Mouse (Mus musculus) lung, postnatal 36 days (tissue): ENCODE data around the gene Creb5.

Experiments
- DNase-seq: peaks from one replicate; pipeline ENCODE4 v3.0.0; 2022; ENCODE audit warnings: mixed read lengths

The Creb5 gene

DNA sequence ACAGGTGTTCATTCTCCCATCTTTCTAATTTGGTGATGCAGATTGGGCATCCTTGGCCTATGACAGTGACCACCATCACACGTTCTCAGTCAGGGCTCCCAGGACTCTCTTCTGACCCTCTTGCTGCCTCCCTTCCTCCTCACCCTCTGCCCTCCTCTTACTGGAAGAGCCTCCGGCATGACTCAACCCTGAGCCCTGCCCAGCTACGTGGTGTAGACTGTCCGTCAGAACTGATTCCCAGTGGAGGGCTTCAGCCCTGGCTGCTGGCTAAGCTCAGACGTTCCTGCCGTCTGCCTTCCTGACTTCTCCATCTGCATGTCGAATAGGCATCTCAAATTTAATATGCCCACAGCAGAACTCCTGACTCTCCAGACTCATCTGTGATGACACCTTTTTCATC lies 275.5 kb downstream of the Creb5 start:
- no peak for DNase-seq

DNA sequence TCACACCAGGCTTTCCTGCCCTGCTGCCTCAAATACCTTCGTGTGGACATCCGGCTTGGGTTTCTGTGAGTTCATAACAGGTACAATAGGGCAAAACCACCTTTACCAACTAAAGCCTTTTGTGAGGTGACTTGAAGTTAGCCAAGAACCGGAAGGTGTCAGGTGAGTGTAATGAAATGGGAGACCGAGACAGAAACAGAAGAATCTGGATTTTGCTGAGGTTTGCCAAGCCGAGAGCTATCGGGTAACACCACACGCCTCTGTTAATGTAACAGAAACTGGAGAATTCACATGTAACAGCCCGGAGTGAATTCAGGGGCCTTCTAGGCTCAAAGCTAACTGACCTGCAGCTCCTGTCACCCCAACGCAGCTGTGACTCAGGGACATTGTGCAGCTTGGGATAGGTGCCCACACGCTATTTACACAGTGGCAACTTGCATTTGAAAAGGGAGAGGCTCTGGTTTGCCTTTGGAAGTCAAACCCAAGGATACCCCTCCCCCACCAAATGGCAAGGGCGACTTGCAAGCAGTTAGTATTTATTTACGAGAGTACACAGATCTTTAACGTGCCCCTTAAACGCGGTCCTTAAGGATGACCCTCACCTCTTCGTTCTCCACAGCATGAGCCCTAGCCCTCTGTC lies 276.6 kb downstream of the Creb5 start:
- DNase-seq = peak; percentile 30

GRCm38 (mm10) chr6:53569436-53569835 lies 282.4 kb downstream of the Creb5 start:
- no peak for DNase-seq

GRCm38 (mm10) chr6:53570906-53571305 lies 283.8 kb downstream of the Creb5 start:
- DNase-seq = no peak

GRCm38 (mm10) chr6:53571571-53572122 lies 284.6 kb downstream of the Creb5 start:
- no peak for DNase-seq

- DNase-seq = peak; percentile 31
Observed at GRCm38 (mm10) chr6:53572456-53572855, 285.4 kb downstream of the Creb5 start.

GRCm38 (mm10) chr6:53572979-53573710 lies 286.1 kb downstream of the Creb5 start:
- peak; percentile 96 for DNase-seq

GRCm38 (mm10) chr6:53573711-53574065 lies 286.6 kb downstream of the Creb5 start:
- no peak for DNase-seq

- DNase-seq = no peak
Observed at GRCm38 (mm10) chr6:53574097-53574496, 287.0 kb downstream of the Creb5 start.

- DNase-seq = no peak
Observed at GRCm38 (mm10) chr6:53575191-53575590, 288.1 kb downstream of the Creb5 start.

- no peak for DNase-seq
Observed at GRCm38 (mm10) chr6:53575836-53576235, 288.8 kb downstream of the Creb5 start.

DNA sequence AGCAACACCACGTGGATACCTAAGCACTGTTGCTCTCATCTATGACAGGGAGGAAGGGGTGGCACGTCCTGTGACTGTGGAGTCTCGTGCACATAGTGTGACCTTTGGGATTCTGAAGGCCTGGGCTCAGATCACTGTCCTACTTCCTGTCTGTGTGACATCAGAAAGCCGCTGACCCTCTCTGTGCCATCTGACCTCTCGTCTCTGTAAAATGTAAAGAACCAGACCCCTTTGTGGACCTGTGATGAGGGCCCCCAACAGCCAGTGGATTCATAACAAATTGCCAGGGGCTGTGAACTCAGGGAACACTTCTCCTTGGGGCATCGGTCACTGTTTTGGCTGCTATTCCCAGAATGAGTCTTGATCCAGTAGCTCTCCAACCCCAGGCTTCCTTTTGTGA lies 289.8 kb downstream of the Creb5 start:
- DNase-seq = no peak

GRCm38 (mm10) chr6:53577776-53578175 lies 290.7 kb downstream of the Creb5 start:
- DNase-seq = no peak

DNA sequence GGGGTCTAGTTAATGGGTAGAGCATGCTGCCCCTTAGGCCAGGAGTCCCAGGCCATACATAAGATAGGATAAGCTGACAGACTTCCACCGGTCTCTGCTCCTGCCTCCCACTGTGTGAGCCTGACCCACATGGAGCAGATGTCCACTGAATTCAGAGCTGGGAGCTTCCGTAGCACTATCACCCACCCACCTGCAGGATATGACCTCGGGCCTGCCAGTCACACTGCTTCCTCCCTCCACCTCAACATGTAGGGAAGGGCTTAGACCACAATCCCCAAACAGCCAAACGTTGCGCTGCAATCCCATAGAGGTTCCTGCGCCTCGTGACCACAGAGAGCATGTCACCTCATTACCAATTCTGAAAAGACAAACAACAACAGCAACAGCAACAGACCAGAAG lies 293.3 kb downstream of the Creb5 start:
- DNase-seq = peak; percentile 20

DNA sequence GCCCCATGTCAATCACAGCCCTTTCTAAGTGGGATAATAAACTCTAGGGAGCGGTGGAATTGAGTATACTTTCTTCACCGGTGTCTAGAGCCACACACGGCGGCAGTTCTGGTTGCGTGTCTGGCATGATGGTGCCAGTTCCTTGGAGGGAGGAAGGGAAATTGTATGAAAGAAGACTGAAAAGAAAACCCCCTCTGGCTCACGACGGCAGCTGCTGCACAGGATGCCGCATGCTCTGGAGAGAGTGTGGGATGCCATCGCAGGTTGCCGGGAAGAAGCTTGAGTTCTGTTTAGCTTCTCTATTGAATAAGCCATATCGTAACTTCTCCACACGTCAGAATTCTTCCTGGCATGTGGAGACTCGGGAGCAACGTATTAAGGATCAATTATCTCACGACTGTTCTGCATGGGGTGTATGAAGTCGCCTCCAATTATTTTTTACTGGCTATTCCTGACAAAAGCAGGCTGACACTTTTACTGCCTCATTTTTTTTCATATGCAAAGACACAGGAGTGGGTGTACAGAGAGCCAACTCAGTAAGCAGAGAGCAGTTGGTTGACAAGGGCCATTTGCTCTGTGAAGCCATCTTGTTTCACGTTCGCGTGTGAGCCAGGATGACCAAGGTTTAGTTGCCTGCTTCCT lies 296.3 kb downstream of the Creb5 start:
- no peak for DNase-seq

- no peak for DNase-seq
Observed at GRCm38 (mm10) chr6:53584718-53585405, 297.8 kb downstream of the Creb5 start.

DNA sequence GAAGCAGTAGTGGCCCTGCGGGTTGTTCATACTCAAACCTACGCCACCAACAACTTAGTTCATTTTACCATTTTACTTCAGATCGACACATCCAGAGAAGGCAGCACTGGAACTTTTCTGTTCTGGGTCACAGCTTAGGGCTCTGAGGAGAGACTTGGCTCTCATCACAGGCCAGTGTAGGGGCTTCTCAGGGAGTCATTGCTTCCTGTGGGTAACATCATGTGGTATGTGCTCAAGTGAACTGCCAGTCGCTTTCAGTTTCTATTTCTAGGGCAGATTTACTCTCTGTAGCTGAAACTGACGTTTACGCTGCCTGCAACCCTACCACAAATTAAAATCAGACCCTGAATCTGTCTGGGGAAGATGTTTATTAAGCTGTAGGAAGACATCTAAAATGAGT lies 302.7 kb downstream of the Creb5 start:
- peak; percentile 42 for DNase-seq

- DNase-seq = peak; percentile 44
Observed at GRCm38 (mm10) chr6:53592230-53592629, 305.2 kb downstream of the Creb5 start.

DNA sequence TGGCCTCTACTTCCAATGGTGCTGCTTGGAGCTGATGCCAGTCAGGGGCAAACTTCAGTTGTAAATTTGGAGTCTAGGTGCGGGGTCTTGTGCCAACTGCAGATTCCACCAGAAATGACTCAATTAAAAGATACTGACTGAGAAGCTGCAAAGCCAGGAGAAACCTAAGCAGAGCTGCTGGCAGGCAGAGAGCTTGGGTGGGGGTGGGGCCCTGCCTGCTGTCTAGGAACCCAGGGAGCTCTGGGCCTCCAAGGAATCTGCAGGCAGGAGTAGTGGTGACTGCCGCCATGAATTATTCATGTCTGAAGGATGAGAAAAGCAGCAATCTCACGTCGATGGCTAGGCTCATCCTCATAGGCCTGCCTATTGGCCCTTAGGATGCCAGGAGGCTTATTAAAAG lies 306.5 kb downstream of the Creb5 start:
- DNase-seq = no peak

- no peak for DNase-seq
Observed at GRCm38 (mm10) chr6:53594316-53594715, 307.2 kb downstream of the Creb5 start.

DNA sequence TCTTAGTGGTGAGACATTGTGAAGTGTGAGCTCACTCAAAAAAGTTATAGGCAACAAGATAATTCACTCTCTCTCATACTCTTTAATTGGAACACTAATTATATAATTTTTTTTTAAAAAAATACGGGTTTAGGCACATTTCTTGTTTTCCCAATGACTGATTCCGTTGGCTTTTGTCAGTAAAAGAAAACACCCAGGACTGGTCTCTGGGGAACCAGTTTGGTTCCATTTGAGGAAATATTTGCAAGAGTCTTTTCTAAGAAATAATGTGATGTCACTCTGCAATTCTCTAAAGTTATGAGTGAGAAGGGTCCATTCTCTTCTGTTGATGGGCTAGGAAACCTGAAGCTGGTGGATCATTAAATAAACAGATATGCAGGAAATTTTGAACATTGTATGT lies 309.3 kb downstream of the Creb5 start:
- DNase-seq = no peak

DNA sequence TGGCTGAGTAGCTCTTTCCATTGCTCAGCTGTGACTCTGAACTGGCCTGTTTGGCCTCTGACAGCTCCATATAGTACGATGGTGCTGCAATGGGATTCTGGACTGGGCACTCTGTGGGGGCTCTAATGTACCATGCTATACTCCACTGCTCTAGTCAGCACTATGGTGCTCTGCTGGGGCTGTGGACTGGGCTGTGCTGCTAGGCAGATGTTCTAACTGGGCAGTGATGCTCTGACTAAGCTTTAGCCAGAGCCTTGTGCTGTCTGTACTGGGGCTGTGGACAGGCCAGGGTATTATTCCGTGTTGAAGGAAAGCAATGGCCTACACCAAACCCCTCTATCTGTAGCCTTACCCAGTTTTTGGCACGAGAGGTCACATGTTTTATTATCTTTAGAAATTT lies 316.0 kb downstream of the Creb5 start:
- no peak for DNase-seq

- DNase-seq = peak; percentile 32
Observed at GRCm38 (mm10) chr6:53603695-53604094, 316.6 kb downstream of the Creb5 start.
